Mouse (Mus musculus): ENCODE measurements around the gene Arid1b.

- TF ChIP-seq POLR2A (IDR thresholded peaks at IDR 0.05; ENCODE audit: borderline replicate concordance, extremely low read depth, insufficient read depth, insufficient read length, poor library complexity, severe bottlenecking) (no peak), CTCF (IDR thresholded peaks at IDR 0.05; ENCODE audit: borderline replicate concordance, extremely low read depth, insufficient read depth, insufficient read length) (no peak)
Observed at GRCm38 (mm10) chr17:5261874-5262605, 267.9 kb downstream of the Arid1b start.
